Mouse (Mus musculus): ENCODE data around the gene Iffo1. TPM values are rescaled to one million over a fixed set of nuclear protein-coding genes. Genes with fewer than 3 reads are reported as not detected.

The Iffo1 gene
- polyA plus RNA-seq, 1 experiment: 39.0 TPM

- Histone ChIP-seq H3K27ac (ENCODE audit: control insufficient read depth, insufficient read depth, low read depth, low read length, poor library complexity) (peak overlapping the region; percentile 92), H3K4me3 (replicated peaks; ENCODE audit: control insufficient read depth, low read depth, low read length) (peak overlapping the region; percentile 96), H3K4me1 (ENCODE audit: control insufficient read depth, insufficient read depth, low read length) (peaks cover 5% of the 10 kb centered on the region)
- TF ChIP-seq CTCF (IDR thresholded peaks at IDR 0.05; ENCODE audit: control insufficient read depth, insufficient read depth, low read length) (no peak), POLR2A (IDR thresholded peaks at IDR 0.05; ENCODE audit: borderline replicate concordance, control insufficient read depth, low read depth, low read length) (peak; percentile 98)
- under 1% methylated on average over 36 of the region's 36 CpGs for WGBS
Observed at GRCm38 (mm10) chr6:125165328-125165891, 20.4 kb downstream of the Iffo1 start.

GRCm38 (mm10) chr6:125166051-125166751 lies 21.2 kb downstream of the Iffo1 start, which contains the start of gene Gapdh:
Gene Gapdh, minus strand, starts transcription at chr6:125166467.
- H3K4me1 ChIP-seq (ENCODE audit: control insufficient read depth, insufficient read depth, low read length): peaks cover 2% of the 10 kb centered on the region; the same call in 1 of the 2 replicates
- TF ChIP-seq CTCF (IDR thresholded peaks at IDR 0.05; ENCODE audit: control insufficient read depth, insufficient read depth, low read length) (no peak), POLR2A (IDR thresholded peaks at IDR 0.05; ENCODE audit: borderline replicate concordance, control insufficient read depth, low read depth, low read length) (no peak; the same call in 1 of the 2 replicates)
- H3K4me3 ChIP-seq (replicated peaks; ENCODE audit: control insufficient read depth, low read depth, low read length): peak within 1 kb of the TSS; percentile 96
- peak within 1 kb of the TSS; percentile 92 for H3K27ac ChIP-seq (ENCODE audit: control insufficient read depth, insufficient read depth, low read depth, low read length, poor library complexity)
- WGBS: under 1% methylated on average over 18 of the region's 18 CpGs

GRCm38 (mm10) chr6:125166861-125167650 lies 22.0 kb downstream of the Iffo1 start:
- TF ChIP-seq CTCF (IDR thresholded peaks at IDR 0.05; ENCODE audit: control insufficient read depth, insufficient read depth, low read length): no peak
- TF ChIP-seq POLR2A (IDR thresholded peaks at IDR 0.05; ENCODE audit: borderline replicate concordance, control insufficient read depth, low read depth, low read length): no peak
- no peak overlapping the region for H3K4me3 ChIP-seq (replicated peaks; ENCODE audit: control insufficient read depth, low read depth, low read length)
- peaks cover 2% of the 10 kb centered on the region; the same call in 1 of the 2 replicates for H3K4me1 ChIP-seq (ENCODE audit: control insufficient read depth, insufficient read depth, low read length)
- WGBS: 33% methylated on average over 10 of the region's 10 CpGs
- H3K27ac ChIP-seq (ENCODE audit: control insufficient read depth, insufficient read depth, low read depth, low read length, poor library complexity): peak overlapping the region; percentile 49

GRCm38 (mm10) chr6:125168086-125168485 lies 23.0 kb downstream of the Iffo1 start:
- peaks cover 2% of the 10 kb centered on the region; the same call in 1 of the 2 replicates for H3K4me1 ChIP-seq (ENCODE audit: control insufficient read depth, insufficient read depth, low read length)
- WGBS: 94% methylated on average over 14 of the region's 14 CpGs
- TF ChIP-seq CTCF (IDR thresholded peaks at IDR 0.05; ENCODE audit: control insufficient read depth, insufficient read depth, low read length): no peak
- H3K4me3 ChIP-seq (replicated peaks; ENCODE audit: control insufficient read depth, low read depth, low read length): no peak overlapping the region
- no peak overlapping the region for H3K27ac ChIP-seq (ENCODE audit: control insufficient read depth, insufficient read depth, low read depth, low read length, poor library complexity)

- TF ChIP-seq POLR2A (IDR thresholded peaks at IDR 0.05; ENCODE audit: borderline replicate concordance, control insufficient read depth, low read depth, low read length): no peak
- no peak for TF ChIP-seq CTCF (IDR thresholded peaks at IDR 0.05; ENCODE audit: control insufficient read depth, insufficient read depth, low read length)
- peaks cover 2% of the 10 kb centered on the region; the same call in 1 of the 2 replicates for H3K4me1 ChIP-seq (ENCODE audit: control insufficient read depth, insufficient read depth, low read length)
- 89% methylated on average over 6 of the region's 6 CpGs for WGBS
- H3K4me3 ChIP-seq (replicated peaks; ENCODE audit: control insufficient read depth, low read depth, low read length): no peak overlapping the region
- no peak overlapping the region for H3K27ac ChIP-seq (ENCODE audit: control insufficient read depth, insufficient read depth, low read depth, low read length, poor library complexity)
Observed at GRCm38 (mm10) chr6:125170194-125170593, 25.2 kb downstream of the Iffo1 start.

GRCm38 (mm10) chr6:125172474-125172873 lies 27.4 kb downstream of the Iffo1 start:
- no peak overlapping the region for H3K27ac ChIP-seq (ENCODE audit: control insufficient read depth, insufficient read depth, low read depth, low read length, poor library complexity)
- no peak overlapping the region for H3K4me3 ChIP-seq (replicated peaks; ENCODE audit: control insufficient read depth, low read depth, low read length)

GRCm38 (mm10) chr6:125173256-125173655 lies 28.2 kb downstream of the Iffo1 start:
- TF ChIP-seq CTCF (IDR thresholded peaks at IDR 0.05; ENCODE audit: control insufficient read depth, insufficient read depth, low read length) (no peak), POLR2A (IDR thresholded peaks at IDR 0.05; ENCODE audit: borderline replicate concordance, control insufficient read depth, low read depth, low read length) (no peak)
- Histone ChIP-seq H3K27ac (ENCODE audit: control insufficient read depth, insufficient read depth, low read depth, low read length, poor library complexity) (no peak overlapping the region), H3K4me1 (ENCODE audit: control insufficient read depth, insufficient read depth, low read length) (no peaks in the 10 kb centered on the region), H3K4me3 (replicated peaks; ENCODE audit: control insufficient read depth, low read depth, low read length) (no peak overlapping the region)
- WGBS: 95% methylated on average over 7 of the region's 7 CpGs

More at GRCm38 (mm10) chr6:125172474-125172873, 27.4 kb downstream of the Iffo1 start:
- no peaks in the 10 kb centered on the region for H3K4me1 ChIP-seq (ENCODE audit: control insufficient read depth, insufficient read depth, low read length)
- TF ChIP-seq POLR2A (IDR thresholded peaks at IDR 0.05; ENCODE audit: borderline replicate concordance, control insufficient read depth, low read depth, low read length): no peak
- no peak for TF ChIP-seq CTCF (IDR thresholded peaks at IDR 0.05; ENCODE audit: control insufficient read depth, insufficient read depth, low read length)
- 93% methylated on average over 2 of the region's 2 CpGs for WGBS

- Histone ChIP-seq H3K4me1 (ENCODE audit: control insufficient read depth, insufficient read depth, low read length) (no peaks in the 10 kb centered on the region), H3K4me3 (replicated peaks; ENCODE audit: control insufficient read depth, low read depth, low read length) (no peak overlapping the region), H3K27ac (ENCODE audit: control insufficient read depth, insufficient read depth, low read depth, low read length, poor library complexity) (no peak overlapping the region)
- 95% methylated on average over 5 of the region's 5 CpGs for WGBS
- no peak for TF ChIP-seq POLR2A (IDR thresholded peaks at IDR 0.05; ENCODE audit: borderline replicate concordance, control insufficient read depth, low read depth, low read length)
- TF ChIP-seq CTCF (IDR thresholded peaks at IDR 0.05; ENCODE audit: control insufficient read depth, insufficient read depth, low read length): no peak
Observed at GRCm38 (mm10) chr6:125175469-125175868, 30.4 kb downstream of the Iffo1 start.

Data from bone marrow, adult 2 months (tissue).